Mouse (Mus musculus) spleen, adult 2 months (tissue): Measurements from ENCODE around the gene Cmklr1. TPM values are rescaled to one million over a fixed set of nuclear protein-coding genes. Genes with fewer than 3 reads are reported as not detected.

Experiments used
- DNase-seq, 2 experiments: peaks; one replicate each; pipeline versions ENCODE4 v3.0.0 to v3.0.0-alpha.2; 2012 to 2021; ENCODE audit warnings: low spot score in 2 of 2, low read depth in 1 of 2
- H3K27ac ChIP-seq: fragments of 200-500 bp; 2 replicates; pipeline ENCODE4 v1.5.1; 2012; ENCODE audit warnings: low read length, inconsistent platforms; ENCODE audit not compliant: insufficient read depth
- H3K27me3 ChIP-seq: fragments of 200-500 bp; 2 replicates; pipeline ENCODE4 v1.6.1; 2012; ENCODE audit warnings: mild to moderate bottlenecking, moderate library complexity, low read length, inconsistent platforms; ENCODE audit not compliant: control insufficient read depth, insufficient read depth
- H3K36me3 ChIP-seq: fragments of 200-500 bp; 2 replicates; pipeline ENCODE4 v1.6.1; 2012; ENCODE audit warnings: mild to moderate bottlenecking, low read length, inconsistent platforms; ENCODE audit not compliant: control insufficient read depth, insufficient read depth
- H3K4me1 ChIP-seq: fragments of 200-500 bp; 2 replicates; pipeline ENCODE4 v1.6.1; 2011; ENCODE audit warnings: inconsistent platforms; ENCODE audit not compliant: control insufficient read depth, insufficient read depth, insufficient read length
- H3K4me3 ChIP-seq: fragments of 200-500 bp; 2 replicates; pipeline ENCODE4 v1.5.1; 2011; ENCODE audit warnings: mild to moderate bottlenecking, inconsistent platforms; ENCODE audit not compliant: insufficient read depth, insufficient read length; ENCODE audit errors: extremely low read depth
- CTCF ChIP-seq: fragments of 200-500 bp; IDR thresholded peaks from 2 replicates; pipeline ENCODE4 v1.5.1; 2011; ENCODE audit warnings: mild to moderate bottlenecking, inconsistent platforms; ENCODE audit not compliant: insufficient read depth, insufficient read length, insufficient replicate concordance; ENCODE audit errors: extremely low read depth
- POLR2A ChIP-seq: fragments of 200-500 bp; IDR thresholded peaks from 2 replicates; pipeline ENCODE4 v1.6.1; 2011; ENCODE audit warnings: low read depth, low read length, inconsistent platforms
- WGBS: fragments of 180-500 bp; shearing (Covaris S2); methylation state at CpG from one replicate; pipeline ENCODE4 v1.1.7; 2018; 5-methylcytosine and 5-hydroxymethylcytosine counted together
- polyA plus RNA-seq: library from polyadenylated mRNA; depleted of rRNA; stranded (reverse); fragments of >200 nt; gene quantifications from 2 replicates; pipeline ENCODE4 v1.2.3, GENCODE M21; 2012; rRNA removed

The Cmklr1 gene
- polyA plus RNA-seq, 1 experiment: 31.7 TPM

GRCm38 (mm10) chr5:113570056-113570717, 80.0 kb downstream of the Cmklr1 start:
- Histone ChIP-seq H3K27ac (no peak overlapping the region), H3K4me1 (no peaks in the 10 kb centered on the region), H3K27me3 (no peaks in the 10 kb centered on the region), H3K4me3 (no peak overlapping the region), H3K36me3 (no peaks in the 10 kb centered on the region)
- WGBS: 54% methylated on average over 7 of the region's 7 CpGs
- no peak for TF ChIP-seq POLR2A
- TF ChIP-seq CTCF: no peak
- no peak for DNase-seq

GRCm38 (mm10) chr5:113565858-113566257, 84.4 kb downstream of the Cmklr1 start:
- 74% methylated on average over 12 of the region's 12 CpGs for WGBS
- no peak overlapping the region for H3K27ac ChIP-seq
- TF ChIP-seq POLR2A: no peak
- no peak for TF ChIP-seq CTCF
- H3K36me3 ChIP-seq: no peaks in the 10 kb centered on the region
- no peaks in the 10 kb centered on the region for H3K27me3 ChIP-seq
- DNase-seq: no peak
- no peaks in the 10 kb centered on the region for H3K4me1 ChIP-seq
- H3K4me3 ChIP-seq: no peak overlapping the region

GRCm38 (mm10) chr5:113565101-113565854, 84.9 kb downstream of the Cmklr1 start:
- Histone ChIP-seq H3K27ac (no peak overlapping the region), H3K36me3 (no peaks in the 10 kb centered on the region), H3K4me1 (no peaks in the 10 kb centered on the region), H3K27me3 (no peaks in the 10 kb centered on the region), H3K4me3 (no peak overlapping the region)
- DNase-seq: no peak
- WGBS: 83% methylated on average over 10 of the region's 10 CpGs
- TF ChIP-seq CTCF (no peak), POLR2A (no peak)

GRCm38 (mm10) chr5:113564463-113564862, 85.8 kb downstream of the Cmklr1 start:
- H3K36me3 ChIP-seq: no peaks in the 10 kb centered on the region
- no peaks in the 10 kb centered on the region for H3K27me3 ChIP-seq
- TF ChIP-seq POLR2A (no peak), CTCF (no peak)
- no peak overlapping the region for H3K27ac ChIP-seq
- H3K4me3 ChIP-seq: no peak overlapping the region
- DNase-seq: no peak
- H3K4me1 ChIP-seq: no peaks in the 10 kb centered on the region
- 27% methylated on average over 4 of the region's 4 CpGs for WGBS

Other genes starting within 250 kb of the Cmklr1 start
- gene Wscd2, start 160.1 kb downstream of the Cmklr1 start, polyA plus RNA-seq: 1.2 and 1.5 TPM in 2 replicates
- gene 1700069L16Rik, start 74.3 kb upstream of the Cmklr1 start, polyA plus RNA-seq: not detected in 2 replicates
- 5.0 and 6.4 TPM in 2 replicates for gene Ficd, start 85.4 kb upstream of the Cmklr1 start, polyA plus RNA-seq
- 27.2 and 28.0 TPM in 2 replicates for gene Sart3, start 122.1 kb upstream of the Cmklr1 start, polyA plus RNA-seq
- gene Iscu, start 122.3 kb upstream of the Cmklr1 start, polyA plus RNA-seq: 77.5 and 79.7 TPM in 2 replicates
- 3.0 and 4.8 TPM in 2 replicates for gene Tmem119, start 150.1 kb upstream of the Cmklr1 start, polyA plus RNA-seq
- gene Selplg, start 182.2 kb upstream of the Cmklr1 start, polyA plus RNA-seq: 274 and 338 TPM in 2 replicates